Comparison of ENCODE assay signal across 1 mouse cellular context in genomic region chr5:3355560-3356260, GRCm38 (mm10).
A peak's percentile ranks its signal among the peaks of the same experiment; 100 is the strongest.
TF ChIP-seq lines count a peak whose summit lies in the region.

No protein-coding gene starts in this region.

TF ChIP-seq in CH12.LX, 34 proteins besides CTCF, POLR2A, EP300 and RAD21 (continued from another document):
- TF ChIP-seq NELFE (IDR thresholded peaks at IDR 0.05; ENCODE audit: low read depth, low read length) = 0 out of 2 replicates have a peak, but pooled peaks have one; percentile 1
- peak; percentile 94 for TF ChIP-seq JUND (conservative IDR thresholded peaks at IDR 0.05; ENCODE audit: low read depth, low read length)
TF ChIP-seq in CH12.LX: peak in this region for 24.
